Mouse (Mus musculus) skeletal muscle tissue, postnatal 0 days (tissue): ENCODE results near the gene Riok2. TPM values are rescaled to one million over a fixed set of nuclear protein-coding genes. Genes with fewer than 3 reads are reported as not detected.

ENCODE experiments used
- polyA plus RNA-seq: library from polyadenylated mRNA; unstranded; fragments of >200 nt; fragmentation: Nextera tagmentation; extraction: Ambion mirVana; gene quantifications from 2 replicates; pipeline ENCODE4 v1.2.1, GENCODE M21; 2015

Riok2 gene
- polyA plus RNA-seq, result 22.2 and 23.3 TPM in 2 replicates

DNA sequence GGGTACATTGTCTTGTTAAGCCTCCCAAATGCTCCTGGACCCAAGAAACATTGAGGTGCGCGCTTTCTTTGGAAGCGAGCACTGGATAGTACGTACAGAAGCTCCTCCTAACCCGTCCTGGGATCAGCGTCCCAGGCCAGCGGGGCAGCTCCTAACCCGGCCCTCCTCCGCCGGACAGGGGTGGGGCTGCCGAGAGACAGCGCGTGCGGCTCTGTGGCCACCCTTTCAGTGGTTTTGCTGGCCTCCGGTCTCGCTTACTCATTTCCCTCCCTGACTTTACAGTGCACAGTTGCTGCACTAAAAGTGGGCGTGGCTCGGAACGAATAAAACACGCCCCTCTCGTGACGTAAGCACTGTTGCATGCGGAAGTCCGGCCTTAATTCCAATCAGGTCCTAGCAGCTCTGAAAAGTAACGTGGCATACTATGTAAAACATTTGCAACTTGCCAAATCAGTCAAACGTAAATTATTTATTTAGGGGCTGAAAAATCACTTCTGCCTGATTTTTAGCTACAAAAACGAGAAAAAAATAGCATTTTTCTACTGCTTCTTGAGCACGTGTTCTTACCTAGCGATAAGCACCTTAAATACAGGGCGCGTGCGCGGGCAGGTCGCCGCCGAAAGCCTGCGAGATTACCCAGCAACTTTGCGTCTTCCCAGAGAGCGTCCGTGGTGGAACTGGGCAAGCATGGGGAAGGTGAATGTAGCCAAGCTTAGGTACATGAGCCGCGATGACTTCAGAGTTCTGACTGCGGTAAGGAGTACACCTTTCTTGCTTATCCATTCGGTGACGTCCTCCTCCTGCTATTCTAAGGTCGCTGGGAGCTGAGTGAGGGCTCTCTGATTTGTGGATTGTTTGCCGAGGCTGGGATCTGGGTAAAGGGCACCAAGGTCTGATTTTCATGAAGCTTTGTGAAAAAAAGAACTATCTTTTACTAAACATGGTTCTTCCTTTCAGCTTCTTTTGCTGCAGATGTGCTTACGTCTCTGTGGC, at the start of gene Riok2:
Riok2 (plus strand) TSS at position 392 of the 993 bp plus-strand sequence.

GRCm38 (mm10) chr17:17402222-17403004, 28.3 kb downstream of the Riok2 start, which contains the start of gene Lix1:
Gene Lix1, plus strand, starts transcription at chr17:17402672.

Other genes starting within 250 kb of the Riok2 start
- gene Lix1, start 28.4 kb downstream of the Riok2 start, polyA plus RNA-seq, result 2.9 and 4.3 TPM in 2 replicates